Mouse (Mus musculus) CH12.LX (cell line): ENCODE data around the gene Fgf22. TPM values are rescaled to one million over a fixed set of nuclear protein-coding genes. Genes with fewer than 3 reads are reported as not detected.

Experiments
- DNase-seq: peaks from one replicate; pipeline ENCODE4 v3.0.0-alpha.2; 2013; ENCODE audit errors: extremely low read depth
- H3K27ac ChIP-seq: 2 replicates; pipeline ENCODE4 v1.5.1; 2012; ENCODE audit warnings: low read depth, mild to moderate bottlenecking, control low read depth, moderate library complexity; ENCODE audit not compliant: insufficient read depth
- H3K27me3 ChIP-seq: replicated peaks from 2 replicates; pipeline ENCODE3; 2012; ENCODE audit warnings: inconsistent platforms
- H3K36me3 ChIP-seq, 2 experiments: replicated peaks in 1 of 2; 2 replicates each; pipeline versions ENCODE3 to v1.6.1; 2012; ENCODE audit warnings: inconsistent platforms in 1 of 2, low read length in 1 of 2, mild to moderate bottlenecking in 1 of 2, mixed read lengths in 1 of 2, moderate library complexity in 1 of 2; ENCODE audit not compliant: control insufficient read depth in 1 of 2, insufficient read depth in 1 of 2
- H3K4me1 ChIP-seq, 2 experiments: 2 replicates each; pipeline ENCODE4 v1.6.1; 2012; ENCODE audit warnings: inconsistent platforms in 1 of 2, moderate library complexity in 1 of 2; ENCODE audit not compliant: insufficient read depth in 2 of 2, control insufficient read depth in 1 of 2
- H3K4me2 ChIP-seq: 2 replicates; pipeline ENCODE4 v1.6.1; 2012; ENCODE audit warnings: low read depth, mild to moderate bottlenecking, control low read depth; ENCODE audit not compliant: poor library complexity, insufficient read depth, severe bottlenecking
- H3K4me3 ChIP-seq, 3 experiments: fragments of 150-350 bp in 1 of 3; sonication (generic) in 1 of 3; replicated peaks in 1 of 3; 2 replicates each; pipeline versions ENCODE3 to v1.5.1; 2011 to 2012; ENCODE audit warnings: low read depth in 2 of 3, low read length in 2 of 3, mild to moderate bottlenecking in 2 of 3, moderate library complexity in 2 of 3, control low read depth in 1 of 3, improper control_type of control experiment in 1 of 3, inconsistent platforms in 1 of 3, mixed read lengths in 1 of 3; ENCODE audit not compliant: poor library complexity in 1 of 3
- H3K79me2 ChIP-seq: replicated peaks from 2 replicates; pipeline ENCODE4 v1.6.1; 2012; ENCODE audit warnings: mild to moderate bottlenecking, moderate library complexity; ENCODE audit not compliant: control insufficient read depth, poor library complexity, insufficient read depth, severe bottlenecking; ENCODE audit errors: extremely low read depth
- H3K9ac ChIP-seq: 2 replicates; pipeline ENCODE4 v1.6.1; 2012; ENCODE audit warnings: low read depth, mild to moderate bottlenecking, control low read depth, moderate library complexity; ENCODE audit not compliant: insufficient read depth
- H3K9me3 ChIP-seq: replicated peaks from 2 replicates; pipeline ENCODE3; 2012; ENCODE audit warnings: low read length, inconsistent platforms, mixed read lengths
- CHD2 ChIP-seq: IDR thresholded peaks from 2 replicates; pipeline ENCODE4 v1.6.1; 2011; ENCODE audit warnings: low read length, improper control_type of control experiment
- CTCF ChIP-seq, 2 experiments: IDR thresholded peaks in 1 of 2; conservative IDR thresholded peaks in 1 of 2; 2 replicates each; pipeline ENCODE4 v1.5.1; 2011 to 2012; ENCODE audit warnings: low read depth in 2 of 2, low read length in 2 of 2, improper control_type of control experiment in 1 of 2, inconsistent platforms in 1 of 2, mild to moderate bottlenecking in 1 of 2, moderate library complexity in 1 of 2
- ELF1 ChIP-seq: IDR thresholded peaks from 2 replicates; pipeline ENCODE4 v1.6.1; 2014; ENCODE audit warnings: low read depth, mild to moderate bottlenecking, inconsistent platforms, low read length, improper control_type of control experiment
- HCFC1 ChIP-seq: IDR thresholded peaks from 2 replicates; pipeline ENCODE4 v1.6.1; 2012; ENCODE audit warnings: low read depth, mild to moderate bottlenecking, inconsistent platforms, low read length, improper control_type of control experiment
- IRF4 ChIP-seq: IDR thresholded peaks from 2 replicates; pipeline ENCODE4 v1.6.1; 2014; ENCODE audit warnings: low read depth, mild to moderate bottlenecking, inconsistent platforms, low read length, improper control_type of control experiment
- MEF2A ChIP-seq: IDR thresholded peaks from 2 replicates; pipeline ENCODE4 v1.6.1; 2014; ENCODE audit warnings: low read depth, mild to moderate bottlenecking, inconsistent platforms, low read length, improper control_type of control experiment, borderline replicate concordance
- dilution Hi-C: fragments of 300-500 bp; cut with MboI; formaldehyde crosslinking; loops from 2 replicates; pipeline ENCODE4 v1.14.3; 2020; ENCODE audit warnings: low sequenced_read_pairs; ENCODE audit not compliant: extremely low pct_unique_long_range_greater_than_20kb, extremely low pct_ligation_motif_present
- in situ Hi-C: fragments of 300-500 bp; cut with MboI; formaldehyde crosslinking; loops from 3 replicates; pipeline ENCODE4 v1.14.3; 2019; ENCODE audit warnings: low sequenced_read_pairs, low pct_ligation_motif_present, low pct_unique_long_range_greater_than_20kb, mixed read lengths
- polyA plus RNA-seq: library from polyadenylated mRNA; unstranded; fragments of >175 nt; gene quantifications from 2 replicates; pipeline ENCODE4 v1.2.1, GENCODE M21; 2012; ENCODE audit warnings: low read depth; ENCODE audit not compliant: insufficient read length
- total RNA-seq, 2 experiments: library from RNA; depleted of rRNA; stranded (reverse); fragments of 300-350 nt in 1 of 2; fragments of >200 nt in 1 of 2; gene quantifications; 2 replicates each; pipeline ENCODE4 v1.2.3; 2012 to 2014

Gene Fgf22
- total and polyA plus RNA-seq, 3 experiments: not detected

DNA sequence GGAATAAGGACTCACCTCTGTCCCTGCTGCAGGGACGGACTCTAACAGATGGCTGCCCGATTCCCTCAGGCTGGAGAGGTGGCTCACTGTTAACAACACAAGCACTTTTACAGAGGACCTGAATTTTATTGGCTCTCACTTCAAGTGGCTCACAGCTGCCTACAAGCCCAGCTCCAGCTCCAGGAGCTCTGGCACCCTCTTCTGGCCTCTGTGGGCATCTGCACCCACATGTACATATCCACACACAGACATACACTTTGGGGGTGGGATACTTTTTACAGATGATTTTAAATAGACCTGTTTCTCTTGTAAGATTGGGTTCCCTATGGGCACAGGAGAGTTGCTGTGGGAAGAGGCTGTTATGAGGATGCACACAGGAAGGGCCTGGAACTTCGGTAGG, 17.4 kb downstream of the Fgf22 start:
- Histone ChIP-seq H3K79me2 (no peaks in the 10 kb centered on the region), H3K4me2 (no peak overlapping the region), H3K36me3 (no peaks in the 10 kb centered on the region), H3K27ac (no peak overlapping the region), H3K9ac (no peak overlapping the region), H3K9me3 (peaks cover 20% of the 10 kb centered on the region), H3K27me3 (peaks cover 24% of the 10 kb centered on the region), H3K4me1 (peaks cover 7 to 16% of the 10 kb centered on the region in 2 experiments), H3K4me3 (no peak overlapping the region)
- no peak for DNase-seq
- in situ Hi-C loops (no loop called here), dilution Hi-C loops (no loop called here)
- peak in 1 of 2 experiments; percentile 35; a peak in 2 of 4 replicates for TF ChIP-seq CTCF (conservative IDR thresholded peaks at IDR 0.05 in 1 of 2, IDR thresholded peaks at IDR 0.05 in 1 of 2; ENCODE audit: low read depth in 2 of 2, low read length in 2 of 2)
- TF ChIP-seq CHD2: no peak

DNA sequence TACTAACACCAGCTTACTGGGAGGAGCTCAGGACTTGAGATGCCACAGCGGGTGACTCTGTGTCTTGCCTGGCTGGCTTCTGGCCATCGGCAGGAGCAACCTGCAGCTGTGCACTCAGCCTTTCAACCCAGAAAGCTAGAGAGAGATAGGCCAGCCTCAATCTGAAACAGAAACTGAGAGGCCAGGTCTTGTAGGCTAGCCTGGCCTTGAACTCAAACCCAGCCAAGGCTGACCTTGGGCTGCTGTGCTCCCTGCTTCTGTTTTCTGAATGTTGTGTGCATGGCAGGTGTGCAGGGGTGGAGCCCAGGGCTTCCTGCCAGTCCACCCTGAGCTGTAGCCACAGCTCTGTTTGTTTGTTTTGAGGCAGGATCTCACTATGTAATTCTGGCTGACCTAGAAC, 18.3 kb downstream of the Fgf22 start:
- dilution Hi-C loops: no loop called here
- TF ChIP-seq IRF4 (peak; percentile 65; the same call in 1 of the 2 replicates), HCFC1 (no peak)
- Histone ChIP-seq H3K79me2 (no peaks in the 10 kb centered on the region), H3K4me1 (peaks cover 3 to 7% of the 10 kb centered on the region in 2 experiments; a peak in 3 of 4 replicates), H3K36me3 (no peaks in the 10 kb centered on the region), H3K27me3 (peaks cover 32% of the 10 kb centered on the region), H3K4me3 (no peak overlapping the region), H3K9me3 (peaks cover 20% of the 10 kb centered on the region), H3K27ac (no peak overlapping the region), H3K4me2 (no peak overlapping the region), H3K9ac (no peak overlapping the region)
- DNase-seq: no peak
- in situ Hi-C loops: no loop called here

DNA sequence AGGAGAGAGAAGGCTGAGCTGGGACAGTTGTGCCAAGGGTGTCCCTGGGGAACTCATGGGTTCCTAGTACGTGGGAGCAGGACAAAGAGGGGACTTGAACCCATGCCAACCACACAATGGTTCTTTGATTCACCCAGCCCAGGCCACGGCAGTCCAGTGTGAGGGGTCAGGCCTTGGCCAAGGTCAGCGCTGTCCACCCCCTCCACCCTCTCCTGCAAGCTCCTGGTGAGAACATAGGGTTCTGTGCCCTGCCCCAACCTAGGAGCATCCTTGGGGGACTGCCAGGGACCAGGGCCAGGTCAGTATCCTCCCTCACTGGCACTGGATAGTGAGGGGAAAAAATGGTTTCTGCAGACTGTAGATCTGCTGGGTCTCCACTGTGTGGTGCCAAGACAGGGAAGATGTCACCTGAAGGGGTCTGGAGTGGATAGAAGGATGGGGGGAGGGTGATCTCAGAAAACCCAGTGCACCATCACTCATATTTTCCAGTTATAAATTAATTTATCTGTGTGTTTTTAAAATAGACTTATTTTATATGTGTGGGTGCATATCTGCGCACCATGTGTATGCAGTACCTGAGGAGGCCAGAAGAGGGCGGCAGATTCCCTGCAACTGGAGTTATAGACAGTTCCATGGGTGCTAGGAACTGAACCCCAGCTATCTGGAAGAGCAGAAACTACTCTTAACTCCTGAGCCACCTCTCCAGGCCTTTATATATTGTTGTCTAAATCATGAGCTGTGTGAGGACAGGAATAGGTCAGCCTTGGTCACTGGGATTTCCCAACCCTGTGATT, 19.8 kb downstream of the Fgf22 start:
- no peak overlapping the region for H3K4me2 ChIP-seq
- no peaks in the 10 kb centered on the region for H3K36me3 ChIP-seq
- H3K4me3 ChIP-seq: no peak overlapping the region
- H3K4me1 ChIP-seq: peaks cover 3 to 11% of the 10 kb centered on the region in 2 experiments; a peak in 3 of 4 replicates
- H3K27me3 ChIP-seq: peaks cover 47% of the 10 kb centered on the region
- dilution Hi-C loops: no loop called here
- in situ Hi-C loops: no loop called here
- H3K79me2 ChIP-seq: no peaks in the 10 kb centered on the region
- H3K27ac ChIP-seq: no peak overlapping the region
- TF ChIP-seq MEF2A: no peak
- TF ChIP-seq CTCF (conservative IDR thresholded peaks at IDR 0.05 in 1 of 2, IDR thresholded peaks at IDR 0.05 in 1 of 2; ENCODE audit: low read depth in 2 of 2, low read length in 2 of 2): peak; percentile 33 to 50; a peak in 3 of 4 replicates
- TF ChIP-seq ELF1: no peak
- DNase-seq: no peak
- H3K9me3 ChIP-seq: peaks cover 20% of the 10 kb centered on the region
- no peak overlapping the region for H3K9ac ChIP-seq
